Comparison of ENCODE assay signal across 20 mouse cellular contexts in the genomic region with DNA sequence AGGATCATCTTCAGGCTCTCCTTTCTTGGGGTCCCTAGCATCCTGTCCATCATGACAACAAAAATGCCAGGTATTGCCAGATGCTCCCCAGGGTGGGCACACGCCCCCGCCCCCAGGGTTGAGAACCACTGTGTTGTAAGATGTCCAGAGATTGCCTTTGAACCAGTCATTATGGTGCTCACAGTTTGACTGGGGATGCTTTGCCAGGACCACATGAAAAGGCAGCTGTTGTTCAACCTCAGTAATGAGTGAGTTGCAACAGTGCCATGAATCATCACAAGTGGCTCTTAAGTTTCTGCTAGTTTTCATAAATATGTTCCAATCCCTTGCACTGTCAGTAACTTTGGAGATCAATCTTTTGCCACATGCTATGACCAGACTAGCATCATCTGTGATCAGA. TPM values are rescaled to one million over a fixed set of nuclear protein-coding genes. Genes with fewer than 3 reads are reported as not detected.
A peak's percentile ranks its signal among the peaks of the same experiment; 100 is the strongest.
DNase-seq lines count a peak whose midpoint lies in the region; ATAC-seq and TF ChIP-seq lines count a peak whose summit lies in the region.
"Had no signal": no experiment of that assay in that cellular context is flagged by ENCODE, and none has a peak within 500 bp of the region (broad histone marks: within the 10 kb centered on the region; RNA-seq: fewer than 3 reads in every experiment).

No protein-coding gene starts in this region.

- no peak for TF ChIP-seq CTCF in intestine, postnatal 0 days (IDR thresholded peaks at IDR 0.05; ENCODE audit: low read depth)

- H3K9ac ChIP-seq in intestine, postnatal 0 days (ENCODE audit: low read depth, low read length): no peak overlapping the region
- H3K9ac ChIP-seq in intestine, embryonic 15.5 days: no peak overlapping the region
- H3K9ac ChIP-seq in forebrain, embryonic 14.5 days (ENCODE audit: low read length): no peak overlapping the region
- H3K9ac ChIP-seq: embryonic facial prominence, embryonic 13.5 days; forebrain, embryonic 13.5 days; hindbrain, embryonic 12.5 days had no signal

- WGBS in intestine, postnatal 0 days: 93% methylated on average over 2 of the region's 2 CpGs
- WGBS in intestine, embryonic 15.5 days: 94% methylated on average over 2 of the region's 2 CpGs
- 95% methylated on average over 2 of the region's 2 CpGs for WGBS in forebrain, embryonic 14.5 days

- no peak overlapping the region for H3K4me3 ChIP-seq in intestine, postnatal 0 days (ENCODE audit: low read depth, low read length)
- no peak overlapping the region for H3K4me3 ChIP-seq in intestine, embryonic 15.5 days (replicated peaks)
- H3K4me3 ChIP-seq in forebrain, embryonic 14.5 days (ENCODE audit: low read depth, low read length): no peak overlapping the region
- H3K4me3 ChIP-seq: embryonic facial prominence, embryonic 13.5 days; forebrain, embryonic 13.5 days; gastrocnemius, adult 2 months; heart, embryonic 10.5 days; hindbrain, embryonic 12.5 days had no signal

- H3K27ac ChIP-seq in intestine, postnatal 0 days (ENCODE audit: low read depth, low read length): no peak overlapping the region
- H3K27ac ChIP-seq in intestine, embryonic 15.5 days: no peak overlapping the region
- no peak overlapping the region for H3K27ac ChIP-seq in forebrain, embryonic 14.5 days (ENCODE audit: low read depth, low read length)
- H3K27ac ChIP-seq: embryonic facial prominence, embryonic 13.5 days; forebrain, embryonic 13.5 days; gastrocnemius, adult 2 months; heart, embryonic 10.5 days; hindbrain, embryonic 12.5 days had no signal

- peak; percentile 15 for DNase-seq in lung, postnatal 10 days
- no peak for DNase-seq in lung, postnatal 14 days
- DNase-seq in NIH3T3 (ENCODE audit: low read depth): peak; percentile 74
- no peak for DNase-seq in kidney, adult 8-10 months
- DNase-seq in forebrain, embryonic 14.5 days (ENCODE audit: low spot score): no peak
- DNase-seq: adrenal gland, postnatal 10 days; cerebellum, adult 11 months; cerebellum, adult 8-10 months; cerebellum, postnatal 25 days; gastrocnemius, adult 2 months; gastrocnemius, postnatal 25 days; heart, postnatal 10 days; heart, postnatal 4 days had no signal

- H3K4me2 ChIP-seq in intestine, postnatal 0 days (replicated peaks; ENCODE audit: low read depth): peak overlapping the region; percentile 0; the same call in 1 of the 2 replicates
- no peak overlapping the region for H3K4me2 ChIP-seq in intestine, embryonic 15.5 days (replicated peaks)
- no peak overlapping the region for H3K4me2 ChIP-seq in forebrain, embryonic 14.5 days (ENCODE audit: low read length)
- H3K4me2 ChIP-seq: embryonic facial prominence, embryonic 13.5 days; forebrain, embryonic 13.5 days; hindbrain, embryonic 12.5 days had no signal

- H3K4me1 ChIP-seq in intestine, postnatal 0 days (replicated peaks; ENCODE audit: control insufficient read depth, insufficient read depth, low read length): peaks cover 4% of the 10 kb centered on the region
- 0 out of 2 replicates have a peak, but pooled peaks cover 12% of the 10 kb centered on the region for H3K4me1 ChIP-seq in intestine, embryonic 15.5 days (replicated peaks)
- H3K4me1 ChIP-seq in forebrain, embryonic 14.5 days (ENCODE audit: control insufficient read depth, insufficient read depth, low read length): no peaks in the 10 kb centered on the region
- H3K4me1 ChIP-seq: forebrain, embryonic 13.5 days; hindbrain, embryonic 12.5 days had no signal

- no peak for ATAC-seq in intestine, postnatal 0 days
- ATAC-seq in intestine, embryonic 15.5 days: no peak
- no peak for ATAC-seq in forebrain, embryonic 14.5 days
- ATAC-seq: forebrain, embryonic 13.5 days; hindbrain, embryonic 16.5 days had no signal

- peaks cover 7% of the 10 kb centered on the region; the same call in 1 of the 2 replicates for H3K36me3 ChIP-seq in intestine, postnatal 0 days (ENCODE audit: control insufficient read depth, insufficient read depth)
- no peaks in the 10 kb centered on the region for H3K36me3 ChIP-seq in intestine, embryonic 15.5 days
- H3K36me3 ChIP-seq in forebrain, embryonic 14.5 days (ENCODE audit: control insufficient read depth, insufficient read depth, low read length): peaks cover 2% of the 10 kb centered on the region; the same call in 1 of the 2 replicates

- H3K9me3 ChIP-seq in intestine, postnatal 0 days (ENCODE audit: control insufficient read depth): no peaks in the 10 kb centered on the region
- no peaks in the 10 kb centered on the region for H3K9me3 ChIP-seq in intestine, embryonic 15.5 days
- H3K9me3 ChIP-seq in forebrain, embryonic 14.5 days (replicated peaks; ENCODE audit: control insufficient read depth, low read length): no peaks in the 10 kb centered on the region
- H3K9me3 ChIP-seq: embryonic facial prominence, embryonic 13.5 days; forebrain, embryonic 13.5 days; heart, embryonic 10.5 days; hindbrain, embryonic 12.5 days had no signal

- no peaks in the 10 kb centered on the region for H3K27me3 ChIP-seq in intestine, postnatal 0 days (replicated peaks; ENCODE audit: control insufficient read depth, insufficient read depth, low read length)
- H3K27me3 ChIP-seq in intestine, embryonic 15.5 days (replicated peaks): no peaks in the 10 kb centered on the region
- H3K27me3 ChIP-seq in forebrain, embryonic 14.5 days (replicated peaks; ENCODE audit: control insufficient read depth, insufficient read depth, low read length): no peaks in the 10 kb centered on the region
- H3K27me3 ChIP-seq: embryonic facial prominence, embryonic 13.5 days; forebrain, embryonic 13.5 days; hindbrain, embryonic 12.5 days had no signal

RNA-seq across cellular contexts. Expression of a gene that starts 3.9 kb away (rescaled TPM):
- polyA plus RNA-seq in intestine, postnatal 0 days (2015; fragmentation: Nextera tagmentation; extraction: Ambion mirVana): 13.2 and 14.8 TPM in 2 replicates
- 11.9 and 12.6 TPM in 2 replicates for polyA plus RNA-seq in intestine, embryonic 15.5 days (2015; fragmentation: Nextera tagmentation; extraction: Ambion mirVana)
- 13.7 and 22.1 TPM in 2 replicates for polyA plus RNA-seq in forebrain, embryonic 14.5 days (2014; fragmentation: Nextera tagmentation; extraction: Ambion mirVana)

RNA-seq across cellular contexts. Expression of a gene that starts 20.8 kb away (rescaled TPM):
- polyA plus RNA-seq in intestine, postnatal 0 days (2015; fragmentation: Nextera tagmentation; extraction: Ambion mirVana): 54.7 and 57.3 TPM in 2 replicates
- polyA plus RNA-seq in intestine, embryonic 15.5 days (2015; fragmentation: Nextera tagmentation; extraction: Ambion mirVana): 77.0 and 77.4 TPM in 2 replicates
- 74.3 and 81.8 TPM in 2 replicates for polyA plus RNA-seq in forebrain, embryonic 14.5 days (2014; fragmentation: Nextera tagmentation; extraction: Ambion mirVana)

RNA-seq across cellular contexts. Expression of a gene that starts 41.3 kb away (rescaled TPM):
- 0.86 and 0.98 TPM in 2 replicates for polyA plus RNA-seq in intestine, postnatal 0 days (2015; fragmentation: Nextera tagmentation; extraction: Ambion mirVana)
- 3.0 and 3.1 TPM in 2 replicates for polyA plus RNA-seq in intestine, embryonic 15.5 days (2015; fragmentation: Nextera tagmentation; extraction: Ambion mirVana)
- polyA plus RNA-seq in forebrain, embryonic 14.5 days (2014; fragmentation: Nextera tagmentation; extraction: Ambion mirVana): 2.8 and 3.2 TPM in 2 replicates

RNA-seq across cellular contexts. Expression of a gene that starts 58.1 kb away (rescaled TPM):
- polyA plus RNA-seq in intestine, postnatal 0 days (2015; fragmentation: Nextera tagmentation; extraction: Ambion mirVana): 87.8 and 91.9 TPM in 2 replicates
- polyA plus RNA-seq in intestine, embryonic 15.5 days (2015; fragmentation: Nextera tagmentation; extraction: Ambion mirVana): 189 and 204 TPM in 2 replicates
- polyA plus RNA-seq in forebrain, embryonic 14.5 days (2014; fragmentation: Nextera tagmentation; extraction: Ambion mirVana): 1,214 and 1,274 TPM in 2 replicates

Comparison
In these comparisons a context has a peak if more than half of its experiments do, and no peak if none do; other contexts are left out.
1. DNase-seq: peak in lung, postnatal 10 days (single experiment) and NIH3T3 (single experiment); none in lung, postnatal 14 days (single experiment), kidney, adult 8-10 months (0 of 2) and forebrain, embryonic 14.5 days (single experiment).